Mouse (Mus musculus): ENCODE measurements around the gene Plekho2. TPM values are rescaled to one million over a fixed set of nuclear protein-coding genes. Genes with fewer than 3 reads are reported as not detected.

Plekho2 gene
- polyA plus RNA-seq, 1 experiment from 2014 or later, result 37.2 TPM

GRCm38 (mm10) chr9:65563073-65563472 lies 16.8 kb downstream of the Plekho2 start:
- no peaks in the 10 kb centered on the region for H3K27me3 ChIP-seq (replicated peaks)
- H3K4me3 ChIP-seq, result no peak overlapping the region
- peaks cover 100% of the 10 kb centered on the region for H3K36me3 ChIP-seq
- no peak overlapping the region for H3K4me2 ChIP-seq
- 86% methylated on average over 5 of the region's 5 CpGs for WGBS (ENCODE audit: insufficient replicate concordance)
- no peaks in the 10 kb centered on the region for H3K9me3 ChIP-seq (replicated peaks)
- peaks cover 67% of the 10 kb centered on the region for H3K4me1 ChIP-seq
- no peak for ATAC-seq
- peak overlapping the region; percentile 27; the same call in 1 of the 2 replicates for H3K27ac ChIP-seq
- no peak overlapping the region for H3K9ac ChIP-seq

GRCm38 (mm10) chr9:65562081-65562506 lies 17.7 kb downstream of the Plekho2 start:
- Histone ChIP-seq H3K27me3 (replicated peaks) (no peaks in the 10 kb centered on the region), H3K4me1 (peaks cover 77% of the 10 kb centered on the region), H3K4me3 (no peak overlapping the region), H3K4me2 (no peak overlapping the region), H3K9ac (0 out of 2 replicates have a peak overlapping the region, but pooled peaks have one; percentile 47), H3K27ac (peak overlapping the region; percentile 57), H3K36me3 (peaks cover 100% of the 10 kb centered on the region), H3K9me3 (replicated peaks) (no peaks in the 10 kb centered on the region)
- 73% methylated on average over 4 of the region's 4 CpGs for WGBS (ENCODE audit: insufficient replicate concordance)
- ATAC-seq, result no peak

- Histone ChIP-seq H3K4me3 (no peak overlapping the region), H3K4me2 (no peak overlapping the region), H3K27me3 (replicated peaks) (no peaks in the 10 kb centered on the region), H3K9me3 (replicated peaks) (no peaks in the 10 kb centered on the region), H3K27ac (peak overlapping the region; percentile 57; the same call in 1 of the 2 replicates), H3K9ac (peak overlapping the region; percentile 47), H3K4me1 (peaks cover 88% of the 10 kb centered on the region), H3K36me3 (peaks cover 100% of the 10 kb centered on the region)
- ATAC-seq, result 0 out of 2 replicates have a peak, but pooled peaks have one; percentile 21
- 69% methylated on average over 4 of the region's 4 CpGs for WGBS (ENCODE audit: insufficient replicate concordance)
Observed at GRCm38 (mm10) chr9:65561016-65561415, 18.8 kb downstream of the Plekho2 start.

GRCm38 (mm10) chr9:65558806-65559205 lies 21.0 kb downstream of the Plekho2 start:
- 96% methylated on average over 6 of the region's 6 CpGs for WGBS (ENCODE audit: insufficient replicate concordance)
- no peak overlapping the region for H3K4me3 ChIP-seq
- H3K9ac ChIP-seq, result no peak overlapping the region
- ATAC-seq, result no peak
- H3K27ac ChIP-seq, result peak overlapping the region; percentile 98
- H3K4me1 ChIP-seq, result peaks cover 89% of the 10 kb centered on the region
- no peaks in the 10 kb centered on the region for H3K27me3 ChIP-seq (replicated peaks)
- no peaks in the 10 kb centered on the region for H3K9me3 ChIP-seq (replicated peaks)
- no peak overlapping the region for H3K4me2 ChIP-seq
- peaks cover 97% of the 10 kb centered on the region for H3K36me3 ChIP-seq

DNA sequence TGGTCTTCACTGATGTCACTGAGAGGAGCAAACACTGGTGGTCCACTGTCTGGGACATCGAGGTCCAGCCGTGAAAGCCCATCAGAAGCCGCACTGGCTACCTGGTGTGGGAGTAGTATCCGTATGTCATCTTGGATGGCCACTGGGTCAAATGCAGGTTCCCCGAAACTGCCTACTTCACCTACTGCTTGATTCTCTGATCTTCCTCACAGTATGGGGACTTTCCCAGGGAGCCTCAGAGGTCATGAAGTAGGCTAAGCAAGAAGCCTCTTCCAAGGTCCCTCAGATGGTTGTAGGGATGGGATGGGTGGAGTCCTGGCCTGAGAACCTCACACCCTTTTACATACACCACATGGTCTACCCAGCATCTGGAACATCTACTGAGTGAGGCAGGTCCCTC lies 22.9 kb downstream of the Plekho2 start:
- Histone ChIP-seq H3K4me1 (peaks cover 89% of the 10 kb centered on the region), H3K4me2 (no peak overlapping the region), H3K27me3 (replicated peaks) (no peaks in the 10 kb centered on the region), H3K9ac (peak overlapping the region; percentile 65), H3K9me3 (replicated peaks) (no peaks in the 10 kb centered on the region), H3K4me3 (no peak overlapping the region), H3K36me3 (peaks cover 97% of the 10 kb centered on the region), H3K27ac (peak overlapping the region; percentile 98)
- ATAC-seq, result no peak
- WGBS (ENCODE audit: insufficient replicate concordance), result 94% methylated on average over 5 of the region's 5 CpGs

- no peak for ATAC-seq
- H3K36me3 ChIP-seq, result peaks cover 96% of the 10 kb centered on the region
- WGBS (ENCODE audit: insufficient replicate concordance), result 90% methylated on average over 8 of the region's 8 CpGs
- H3K4me3 ChIP-seq, result no peak overlapping the region
- H3K4me1 ChIP-seq, result peaks cover 89% of the 10 kb centered on the region
- no peaks in the 10 kb centered on the region for H3K9me3 ChIP-seq (replicated peaks)
- H3K27me3 ChIP-seq (replicated peaks), result no peaks in the 10 kb centered on the region
- peak overlapping the region; percentile 65 for H3K9ac ChIP-seq
- H3K4me2 ChIP-seq, result peak overlapping the region; percentile 69
- peak overlapping the region; percentile 98 for H3K27ac ChIP-seq
Observed at GRCm38 (mm10) chr9:65556349-65556748, 23.5 kb downstream of the Plekho2 start.

DNA sequence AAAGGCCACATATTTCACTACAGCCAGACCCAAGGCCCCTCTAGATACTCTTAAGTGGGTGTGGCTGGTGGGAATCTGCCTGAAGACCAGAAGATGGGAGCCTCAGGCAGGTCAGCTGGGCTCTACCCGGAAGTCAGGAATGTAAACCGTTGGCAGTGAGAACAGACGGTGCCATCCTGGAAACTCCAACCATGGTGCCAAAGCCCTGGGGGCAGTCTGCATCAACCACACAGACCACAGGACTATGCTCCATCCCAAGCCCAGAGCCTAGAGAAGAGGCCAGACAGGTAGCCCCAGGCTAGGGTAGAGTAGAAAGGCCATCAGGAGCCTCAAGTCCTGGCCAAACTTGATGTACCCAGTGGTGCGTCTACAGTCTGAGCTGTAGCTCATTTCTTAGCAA lies 24.2 kb downstream of the Plekho2 start:
- H3K4me2 ChIP-seq, result peak overlapping the region; percentile 69

DNA sequence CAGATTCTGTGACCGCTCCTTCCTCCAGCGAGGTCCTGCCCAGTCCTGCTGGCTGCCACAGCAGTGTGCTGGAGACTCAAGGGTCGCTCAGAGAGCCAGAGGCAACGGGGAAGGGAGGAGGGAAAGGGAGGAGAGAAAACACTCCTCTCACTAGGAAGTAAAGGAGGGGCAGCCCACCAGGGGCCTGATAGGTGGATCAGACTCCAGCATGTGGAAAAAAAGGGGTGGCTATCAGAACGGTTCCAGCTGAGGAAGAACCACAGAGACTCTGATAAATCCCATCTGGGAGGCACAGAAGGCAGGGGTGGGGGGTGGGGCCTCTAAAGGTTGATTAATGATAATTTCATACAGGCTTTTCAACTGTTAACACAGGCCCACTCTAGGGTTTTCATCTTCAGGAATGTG lies 24.8 kb downstream of the Plekho2 start:
- 10% methylated on average over 5 of the region's 5 CpGs for WGBS (ENCODE audit: insufficient replicate concordance)
- peaks cover 92% of the 10 kb centered on the region for H3K4me1 ChIP-seq

More for the DNA sequence above, 24.2 kb downstream of the Plekho2 start:
- Histone ChIP-seq H3K9me3 (replicated peaks) (no peaks in the 10 kb centered on the region), H3K36me3 (peaks cover 91% of the 10 kb centered on the region), H3K27me3 (replicated peaks) (no peaks in the 10 kb centered on the region), H3K9ac (peak overlapping the region; percentile 65), H3K4me1 (peaks cover 90% of the 10 kb centered on the region), H3K27ac (peak overlapping the region; percentile 98), H3K4me3 (peak overlapping the region; percentile 4; the same call in 1 of the 2 replicates)
- WGBS (ENCODE audit: insufficient replicate concordance), result 72% methylated on average over 4 of the region's 4 CpGs
- ATAC-seq, result no peak

GRCm38 (mm10) chr9:65552711-65553110 lies 27.1 kb downstream of the Plekho2 start:
- no peak overlapping the region for H3K4me2 ChIP-seq
- no peak overlapping the region for H3K4me3 ChIP-seq
- H3K4me1 ChIP-seq, result peaks cover 87% of the 10 kb centered on the region
- 88% methylated on average over 2 of the region's 2 CpGs for WGBS (ENCODE audit: insufficient replicate concordance)
- H3K27me3 ChIP-seq (replicated peaks), result no peaks in the 10 kb centered on the region
- peak overlapping the region; percentile 98 for H3K27ac ChIP-seq
- no peaks in the 10 kb centered on the region for H3K9me3 ChIP-seq (replicated peaks)
- ATAC-seq, result no peak
- H3K36me3 ChIP-seq, result peaks cover 62% of the 10 kb centered on the region
- no peak overlapping the region for H3K9ac ChIP-seq

More for the DNA sequence above, 24.8 kb downstream of the Plekho2 start:
- peaks cover 85% of the 10 kb centered on the region for H3K36me3 ChIP-seq
- ATAC-seq, result peak; percentile 94
- H3K4me3 ChIP-seq, result peak overlapping the region; percentile 37
- H3K9me3 ChIP-seq (replicated peaks), result no peaks in the 10 kb centered on the region
- no peaks in the 10 kb centered on the region for H3K27me3 ChIP-seq (replicated peaks)
- peak overlapping the region; percentile 73 for H3K9ac ChIP-seq
- H3K27ac ChIP-seq, result peak overlapping the region; percentile 98
- H3K4me2 ChIP-seq, result peak overlapping the region; percentile 69

- no peak for ATAC-seq
- peak overlapping the region; percentile 98 for H3K27ac ChIP-seq
- H3K4me2 ChIP-seq, result no peak overlapping the region
- H3K9me3 ChIP-seq (replicated peaks), result no peaks in the 10 kb centered on the region
- WGBS (ENCODE audit: insufficient replicate concordance), result 48% methylated on average over 5 of the region's 5 CpGs
- peak overlapping the region; percentile 28; the same call in 1 of the 2 replicates for H3K9ac ChIP-seq
- H3K4me3 ChIP-seq, result no peak overlapping the region
- H3K4me1 ChIP-seq, result peaks cover 87% of the 10 kb centered on the region
- no peaks in the 10 kb centered on the region for H3K27me3 ChIP-seq (replicated peaks)
- H3K36me3 ChIP-seq, result peaks cover 57% of the 10 kb centered on the region
Observed at GRCm38 (mm10) chr9:65552141-65552540, 27.7 kb downstream of the Plekho2 start.

DNA sequence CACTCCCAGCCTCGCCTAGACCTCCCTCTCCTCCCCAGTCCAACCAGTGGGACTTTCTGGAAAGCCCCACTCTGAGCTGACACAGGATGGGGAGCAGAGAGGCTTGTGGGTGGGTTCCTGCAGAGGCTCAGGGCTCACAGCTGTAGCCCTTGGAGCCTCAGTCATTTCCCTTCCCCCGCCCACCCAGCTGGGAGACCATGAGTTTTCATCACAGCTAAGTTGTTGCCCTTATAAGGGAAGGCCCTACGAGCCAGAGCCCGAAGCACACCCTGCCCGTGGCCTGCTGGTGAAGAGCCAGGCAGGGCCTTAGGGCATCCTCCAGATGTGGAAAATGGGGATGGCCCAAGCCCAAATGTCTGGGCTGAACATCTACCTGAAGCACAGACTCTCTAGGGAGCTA lies 28.8 kb downstream of the Plekho2 start:
- H3K27ac ChIP-seq, result peak overlapping the region; percentile 98
- no peaks in the 10 kb centered on the region for H3K27me3 ChIP-seq (replicated peaks)
- WGBS (ENCODE audit: insufficient replicate concordance), result 8% methylated on average over 5 of the region's 5 CpGs
- ATAC-seq, result peak; percentile 16; the same call in 1 of the 2 replicates
- H3K36me3 ChIP-seq, result peaks cover 46% of the 10 kb centered on the region
- 0 out of 2 replicates have a peak overlapping the region, but pooled peaks have one; percentile 8 for H3K4me2 ChIP-seq
- no peak overlapping the region for H3K4me3 ChIP-seq
- no peaks in the 10 kb centered on the region for H3K9me3 ChIP-seq (replicated peaks)
- peak overlapping the region; percentile 33 for H3K9ac ChIP-seq
- H3K4me1 ChIP-seq, result peaks cover 87% of the 10 kb centered on the region

GRCm38 (mm10) chr9:65550079-65550831 lies 29.6 kb downstream of the Plekho2 start:
- H3K4me3 ChIP-seq, result no peak overlapping the region
- H3K4me2 ChIP-seq, result no peak overlapping the region
- H3K36me3 ChIP-seq, result peaks cover 38% of the 10 kb centered on the region
- ATAC-seq, result no peak
- H3K9me3 ChIP-seq (replicated peaks), result no peaks in the 10 kb centered on the region
- 0 out of 2 replicates have a peak overlapping the region, but pooled peaks have one; percentile 33 for H3K9ac ChIP-seq
- H3K27me3 ChIP-seq (replicated peaks), result no peaks in the 10 kb centered on the region
- WGBS (ENCODE audit: insufficient replicate concordance), result 33% methylated on average over 7 of the region's 7 CpGs
- peaks cover 87% of the 10 kb centered on the region for H3K4me1 ChIP-seq
- H3K27ac ChIP-seq, result peak overlapping the region; percentile 98

All from liver, embryonic 12.5 days (tissue).